Mouse (Mus musculus) G1E (cell line): Measurements from ENCODE around the gene Tmed4.

Experiments
- CTCF ChIP-seq: IDR thresholded peaks from 2 replicates; pipeline ENCODE4 v1.5.1; 2012; ENCODE audit warnings: low read depth, low read length, inconsistent platforms, mixed read lengths
- GATA1 ChIP-seq: IDR thresholded peaks from 2 replicates; pipeline ENCODE4 v1.6.1; 2012; ENCODE audit warnings: borderline replicate concordance, low read length, inconsistent platforms, mixed read lengths
- TAL1 ChIP-seq: conservative IDR thresholded peaks from 2 replicates; pipeline ENCODE4 v1.6.1; 2012; ENCODE audit warnings: low read depth, low read length, inconsistent platforms, mixed read lengths

DNA sequence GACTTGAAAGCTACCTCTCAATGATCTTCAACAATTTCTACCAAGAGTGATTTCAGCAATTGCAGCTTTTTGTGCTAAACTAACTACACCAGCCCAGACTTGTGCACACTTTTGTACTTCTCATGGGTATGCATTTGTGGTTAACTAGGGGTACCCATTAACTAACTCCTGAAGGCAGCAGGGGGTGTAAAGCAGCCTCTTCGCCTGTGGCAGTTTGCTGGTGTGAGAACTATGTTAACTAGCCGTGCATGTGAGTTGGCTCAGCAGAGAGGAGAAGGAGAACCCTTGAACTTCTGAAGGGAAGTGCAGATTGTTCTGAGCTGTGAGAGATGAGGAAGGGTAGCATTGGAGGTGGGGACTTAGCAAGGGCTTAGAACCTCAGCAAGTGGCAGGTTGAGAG is 28.1 kb upstream of the Tmed4 start:
- no peak for TF ChIP-seq CTCF
- no peak for TF ChIP-seq TAL1
- TF ChIP-seq GATA1 = no peak
